Mouse (Mus musculus): Measurements from ENCODE around the gene Banp. TPM values are rescaled to one million over a fixed set of nuclear protein-coding genes. Genes with fewer than 3 reads are reported as not detected.
A peak's percentile ranks its signal among the peaks of the same experiment; 100 is the strongest.

The Banp gene
- polyA plus RNA-seq, 1 experiment from 2014 or later = 53.1 TPM

GRCm38 (mm10) chr8:121943057-121943540 is 6.5 kb upstream of the Banp start:
- no peak for ATAC-seq (replicated peaks; ENCODE audit: low FRiP score)
- H3K27me3 ChIP-seq (ENCODE audit: control insufficient read depth, insufficient read depth, low read length) = no peaks in the 10 kb centered on the region
- H3K9ac ChIP-seq (ENCODE audit: low read length) = no peak overlapping the region
- peaks cover 10% of the 10 kb centered on the region for H3K4me1 ChIP-seq (replicated peaks; ENCODE audit: control insufficient read depth, insufficient read depth, low read length)
- no peaks in the 10 kb centered on the region for H3K9me3 ChIP-seq (ENCODE audit: control insufficient read depth, low read length)
- H3K4me2 ChIP-seq (ENCODE audit: low read depth, low read length, severe bottlenecking) = no peak overlapping the region
- 55% methylated on average over 2 of the region's 2 CpGs for WGBS
- no peak overlapping the region for H3K4me3 ChIP-seq (ENCODE audit: low read depth, low read length)
- H3K27ac ChIP-seq (ENCODE audit: low read depth, low read length) = no peak overlapping the region
- no peak for DNase-seq (ENCODE audit: low spot score)
- H3K36me3 ChIP-seq (ENCODE audit: control insufficient read depth, insufficient read depth, low read length) = no peaks in the 10 kb centered on the region

DNA sequence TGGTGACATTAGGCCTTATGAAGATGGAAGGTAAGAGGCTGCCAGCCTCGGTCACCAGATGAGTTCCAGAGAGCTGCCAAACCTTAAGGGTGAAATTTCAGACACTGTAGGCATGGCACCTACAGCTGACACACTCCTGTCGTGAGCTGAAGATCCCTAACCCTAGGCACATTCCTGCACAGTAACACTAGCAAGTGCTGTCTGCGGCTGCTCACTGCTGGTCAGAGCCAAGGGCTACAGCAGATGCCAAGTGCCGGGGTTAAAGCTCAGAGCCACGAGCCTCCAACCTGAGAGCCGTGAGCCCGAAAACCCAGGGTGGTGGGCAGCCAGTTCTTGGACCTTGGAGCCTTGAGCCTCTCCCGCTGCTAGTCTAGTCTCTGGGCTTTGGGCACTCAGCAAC is 5.8 kb upstream of the Banp start:
- Histone ChIP-seq H3K27ac (ENCODE audit: low read depth, low read length) (no peak overlapping the region), H3K9ac (ENCODE audit: low read length) (no peak overlapping the region), H3K4me3 (ENCODE audit: low read depth, low read length) (no peak overlapping the region), H3K4me2 (ENCODE audit: low read depth, low read length, severe bottlenecking) (no peak overlapping the region), H3K9me3 (ENCODE audit: control insufficient read depth, low read length) (no peaks in the 10 kb centered on the region), H3K4me1 (replicated peaks; ENCODE audit: control insufficient read depth, insufficient read depth, low read length) (peaks cover 13% of the 10 kb centered on the region), H3K36me3 (ENCODE audit: control insufficient read depth, insufficient read depth, low read length) (no peaks in the 10 kb centered on the region), H3K27me3 (ENCODE audit: control insufficient read depth, insufficient read depth, low read length) (no peaks in the 10 kb centered on the region)
- DNase-seq (ENCODE audit: low spot score) (no peak), ATAC-seq (replicated peaks; ENCODE audit: low FRiP score) (no peak)
- WGBS = 85% methylated on average over 8 of the region's 8 CpGs

GRCm38 (mm10) chr8:121944831-121945230 is 4.7 kb upstream of the Banp start, which contains the start of gene Car5a:
Gene Car5a, minus strand, starts transcription at chr8:121944904.
- DNase-seq (ENCODE audit: low spot score) (no peak), ATAC-seq (replicated peaks; ENCODE audit: low FRiP score) (no peak)
- H3K4me2 ChIP-seq (ENCODE audit: low read depth, low read length, severe bottlenecking) = no peak within 1 kb of the TSS
- H3K9ac ChIP-seq (ENCODE audit: low read length) = no peak within 1 kb of the TSS
- no peak within 1 kb of the TSS for H3K27ac ChIP-seq (ENCODE audit: low read depth, low read length)
- no peak within 1 kb of the TSS for H3K4me3 ChIP-seq (ENCODE audit: low read depth, low read length)
- no peaks in the 10 kb centered on the region for H3K9me3 ChIP-seq (ENCODE audit: control insufficient read depth, low read length)
- H3K27me3 ChIP-seq (ENCODE audit: control insufficient read depth, insufficient read depth, low read length) = no peaks in the 10 kb centered on the region
- H3K4me1 ChIP-seq (replicated peaks; ENCODE audit: control insufficient read depth, insufficient read depth, low read length) = peaks cover 16% of the 10 kb centered on the region
- no peaks in the 10 kb centered on the region for H3K36me3 ChIP-seq (ENCODE audit: control insufficient read depth, insufficient read depth, low read length)

GRCm38 (mm10) chr8:121946351-121946750 is 3.2 kb upstream of the Banp start:
- Histone ChIP-seq H3K4me2 (ENCODE audit: low read depth, low read length, severe bottlenecking) (no peak overlapping the region), H3K27ac (ENCODE audit: low read depth, low read length) (no peak overlapping the region), H3K9me3 (ENCODE audit: control insufficient read depth, low read length) (no peaks in the 10 kb centered on the region), H3K27me3 (ENCODE audit: control insufficient read depth, insufficient read depth, low read length) (no peaks in the 10 kb centered on the region), H3K4me1 (replicated peaks; ENCODE audit: control insufficient read depth, insufficient read depth, low read length) (peaks cover 16% of the 10 kb centered on the region), H3K4me3 (ENCODE audit: low read depth, low read length) (no peak overlapping the region), H3K9ac (ENCODE audit: low read length) (no peak overlapping the region), H3K36me3 (ENCODE audit: control insufficient read depth, insufficient read depth, low read length) (no peaks in the 10 kb centered on the region)
- DNase-seq (ENCODE audit: low spot score) (no peak), ATAC-seq (replicated peaks; ENCODE audit: low FRiP score) (no peak)
- 83% methylated on average over 7 of the region's 7 CpGs for WGBS

DNA sequence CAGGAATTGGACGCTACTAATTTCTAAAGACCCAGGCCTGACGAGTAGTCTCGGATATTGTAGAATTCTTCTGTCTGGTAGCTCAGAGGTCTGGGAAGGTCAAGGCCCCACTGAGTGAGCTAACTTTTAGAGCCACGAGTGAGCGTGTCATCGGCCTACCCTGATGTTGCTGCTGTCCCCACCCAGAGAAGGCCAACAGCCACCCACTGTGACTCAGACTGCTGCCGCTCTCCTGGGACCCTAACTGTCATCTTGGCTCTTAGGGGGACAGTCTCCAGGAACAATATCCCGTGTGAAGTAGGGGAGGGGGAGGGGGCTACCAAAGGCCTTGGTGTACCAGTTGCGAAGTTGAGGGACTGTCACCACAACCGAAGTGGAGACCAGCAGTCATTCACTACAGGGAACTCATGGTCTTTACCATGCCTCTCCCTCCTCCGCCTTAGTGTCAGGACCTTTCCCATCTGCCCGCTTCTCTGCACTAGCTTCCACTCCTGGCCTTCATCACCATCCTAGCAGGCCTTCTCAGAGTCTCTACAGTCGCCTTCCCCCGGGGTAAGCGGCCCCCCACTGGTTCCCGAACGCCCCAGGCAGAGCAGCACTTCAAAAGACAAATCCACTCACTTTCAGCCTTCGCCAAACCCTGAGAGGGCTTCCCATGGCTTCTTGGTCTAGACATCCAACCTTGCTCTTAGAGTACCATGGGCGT is 2.4 kb upstream of the Banp start:
- DNase-seq (ENCODE audit: low spot score) = no peak
- peak overlapping the region; percentile 81 for H3K27ac ChIP-seq (ENCODE audit: low read depth, low read length)
- peak overlapping the region; percentile 30 for H3K4me3 ChIP-seq (ENCODE audit: low read depth, low read length)
- ATAC-seq (replicated peaks; ENCODE audit: low FRiP score) = no peak
- H3K4me1 ChIP-seq (replicated peaks; ENCODE audit: control insufficient read depth, insufficient read depth, low read length) = peaks cover 16% of the 10 kb centered on the region
- WGBS = 24% methylated on average over 19 of the region's 19 CpGs
- H3K9me3 ChIP-seq (ENCODE audit: control insufficient read depth, low read length) = no peaks in the 10 kb centered on the region
- H3K36me3 ChIP-seq (ENCODE audit: control insufficient read depth, insufficient read depth, low read length) = no peaks in the 10 kb centered on the region
- peak overlapping the region; percentile 70 for H3K4me2 ChIP-seq (ENCODE audit: low read depth, low read length, severe bottlenecking)
- H3K27me3 ChIP-seq (ENCODE audit: control insufficient read depth, insufficient read depth, low read length) = no peaks in the 10 kb centered on the region
- H3K9ac ChIP-seq (ENCODE audit: low read length) = peak overlapping the region; percentile 61

DNA sequence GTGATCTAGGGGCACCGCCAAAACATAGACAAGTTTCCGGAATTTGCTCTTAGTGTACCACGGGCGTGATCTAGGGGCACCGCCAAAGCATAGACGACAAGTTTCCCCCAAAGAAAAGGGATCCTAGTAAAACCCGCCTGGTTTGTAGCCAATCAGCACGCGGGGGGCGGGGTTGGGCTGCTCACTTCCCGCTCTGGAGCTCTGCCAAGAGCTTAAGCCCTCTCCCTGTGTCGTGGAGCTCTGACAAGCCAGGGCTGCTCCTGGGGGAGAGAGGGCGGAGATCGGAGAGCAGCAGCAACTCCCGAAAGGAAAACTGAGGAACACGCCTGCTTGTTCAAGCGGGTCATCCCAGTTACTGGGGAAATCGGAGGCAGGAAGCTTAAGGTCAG is 1.8 kb upstream of the Banp start:
- H3K9me3 ChIP-seq (ENCODE audit: control insufficient read depth, low read length) = no peaks in the 10 kb centered on the region
- H3K4me2 ChIP-seq (ENCODE audit: low read depth, low read length, severe bottlenecking) = peak overlapping the region; percentile 70
- peak overlapping the region; percentile 30 for H3K4me3 ChIP-seq (ENCODE audit: low read depth, low read length)
- H3K36me3 ChIP-seq (ENCODE audit: control insufficient read depth, insufficient read depth, low read length) = no peaks in the 10 kb centered on the region
- peak; percentile 61 for ATAC-seq (replicated peaks; ENCODE audit: low FRiP score)
- under 1% methylated on average over 18 of the region's 18 CpGs for WGBS
- H3K27ac ChIP-seq (ENCODE audit: low read depth, low read length) = peak overlapping the region; percentile 81
- DNase-seq (ENCODE audit: low spot score) = peak; percentile 96
- H3K4me1 ChIP-seq (replicated peaks; ENCODE audit: control insufficient read depth, insufficient read depth, low read length) = peaks cover 18% of the 10 kb centered on the region
- peak overlapping the region; percentile 61 for H3K9ac ChIP-seq (ENCODE audit: low read length)
- no peaks in the 10 kb centered on the region for H3K27me3 ChIP-seq (ENCODE audit: control insufficient read depth, insufficient read depth, low read length)

GRCm38 (mm10) chr8:121948321-121949145 is 1.0 kb upstream of the Banp start:
- peak overlapping the region; percentile 70 for H3K4me2 ChIP-seq (ENCODE audit: low read depth, low read length, severe bottlenecking)
- no peaks in the 10 kb centered on the region for H3K36me3 ChIP-seq (ENCODE audit: control insufficient read depth, insufficient read depth, low read length)
- no peaks in the 10 kb centered on the region for H3K27me3 ChIP-seq (ENCODE audit: control insufficient read depth, insufficient read depth, low read length)
- H3K27ac ChIP-seq (ENCODE audit: low read depth, low read length) = peak overlapping the region; percentile 81
- ATAC-seq (replicated peaks; ENCODE audit: low FRiP score) = no peak
- no peak for DNase-seq (ENCODE audit: low spot score)
- peak overlapping the region; percentile 30 for H3K4me3 ChIP-seq (ENCODE audit: low read depth, low read length)
- peak overlapping the region; percentile 61 for H3K9ac ChIP-seq (ENCODE audit: low read length)
- H3K9me3 ChIP-seq (ENCODE audit: control insufficient read depth, low read length) = no peaks in the 10 kb centered on the region
- peaks cover 19% of the 10 kb centered on the region for H3K4me1 ChIP-seq (replicated peaks; ENCODE audit: control insufficient read depth, insufficient read depth, low read length)
- 57% methylated on average over 19 of the region's 19 CpGs for WGBS

- Histone ChIP-seq H3K9me3 (ENCODE audit: control insufficient read depth, low read length) (no peaks in the 10 kb centered on the region), H3K27me3 (ENCODE audit: control insufficient read depth, insufficient read depth, low read length) (no peaks in the 10 kb centered on the region), H3K4me2 (ENCODE audit: low read depth, low read length, severe bottlenecking) (peak overlapping the region; percentile 84), H3K27ac (ENCODE audit: low read depth, low read length) (peak overlapping the region; percentile 78), H3K4me1 (replicated peaks; ENCODE audit: control insufficient read depth, insufficient read depth, low read length) (peaks cover 19% of the 10 kb centered on the region), H3K9ac (ENCODE audit: low read length) (peak overlapping the region; percentile 97), H3K4me3 (ENCODE audit: low read depth, low read length) (peak overlapping the region; percentile 97), H3K36me3 (ENCODE audit: control insufficient read depth, insufficient read depth, low read length) (no peaks in the 10 kb centered on the region; the same call in 1 of the 2 replicates)
- peak; percentile 93 for ATAC-seq (replicated peaks; ENCODE audit: low FRiP score)
- peak; percentile 99 for DNase-seq (ENCODE audit: low spot score)
- WGBS = under 1% methylated on average over 57 of the region's 66 CpGs
Measured at GRCm38 (mm10) chr8:121949941-121950748, 595 bp downstream of the Banp start.
